In genomic region chr4:148139767-148140097, GRCm38 (mm10) we compare ENCODE assay signal across 8 mouse cellular contexts. TPM values are rescaled to one million over a fixed set of nuclear protein-coding genes. Genes with fewer than 3 reads are reported as not detected.
DNase-seq lines count a peak whose midpoint lies in the region; ATAC-seq lines count a peak whose summit lies in the region.

No protein-coding gene starts in this region.

- H3K4me1 ChIP-seq in erythroblast, embryonic 14.5 days (ENCODE audit: control insufficient read depth) = peaks cover 24% of the 10 kb centered on the region
- H3K4me1 ChIP-seq in forebrain, embryonic 16.5 days (replicated peaks; ENCODE audit: control insufficient read depth, insufficient read depth, low read length) = peaks cover 16% of the 10 kb centered on the region
- peaks cover 13% of the 10 kb centered on the region for H3K4me1 ChIP-seq in liver, embryonic 16.5 days (ENCODE audit: control insufficient read depth, low read depth, low read length)

- peaks cover 32% of the 10 kb centered on the region for H3K27me3 ChIP-seq in erythroblast, embryonic 14.5 days (ENCODE audit: control insufficient read depth)
- no peaks in the 10 kb centered on the region for H3K27me3 ChIP-seq in forebrain, embryonic 16.5 days (replicated peaks; ENCODE audit: control insufficient read depth, insufficient read depth, low read length)
- H3K27me3 ChIP-seq in liver, embryonic 16.5 days (ENCODE audit: control insufficient read depth, insufficient read depth, low read depth, low read length) = peaks cover 18% of the 10 kb centered on the region

- peak overlapping the region; percentile 95 for H3K27ac ChIP-seq in forebrain, embryonic 16.5 days (ENCODE audit: low read length)
- H3K27ac ChIP-seq in liver, embryonic 16.5 days (ENCODE audit: low read length) = peak overlapping the region; percentile 66; the same call in 1 of the 2 replicates

- peaks cover 15% of the 10 kb centered on the region for H3K36me3 ChIP-seq in erythroblast, embryonic 14.5 days (ENCODE audit: control insufficient read depth)
- 0 out of 2 replicates have a peak, but pooled peaks cover under 1% of the 10 kb centered on the region for H3K36me3 ChIP-seq in forebrain, embryonic 16.5 days (ENCODE audit: control insufficient read depth, insufficient read depth)
- H3K36me3 ChIP-seq in liver, embryonic 16.5 days (ENCODE audit: control insufficient read depth, insufficient read depth) = no peaks in the 10 kb centered on the region

- under 1% methylated on average over 12 of the region's 12 CpGs for WGBS in forebrain, embryonic 16.5 days
- WGBS in liver, embryonic 16.5 days (ENCODE audit: insufficient replicate concordance) = under 1% methylated on average over 12 of the region's 12 CpGs

- H3K4me3 ChIP-seq in erythroblast, embryonic 14.5 days (replicated peaks) = peak overlapping the region; percentile 73
- H3K4me3 ChIP-seq in forebrain, embryonic 16.5 days (replicated peaks; ENCODE audit: low read length) = peak overlapping the region; percentile 89
- peak overlapping the region; percentile 79 for H3K4me3 ChIP-seq in liver, embryonic 16.5 days (ENCODE audit: low read depth, low read length)

- no peak; the same call in 1 of the 2 replicates for ATAC-seq in erythroblast, adult 5-6 weeks (replicated peaks; ENCODE audit: low FRiP score, poor library complexity, severe bottlenecking)
- ATAC-seq in CD4-positive, CD25-positive, alpha-beta regulatory T cell, adult 4 months = peak; percentile 42
- ATAC-seq in forebrain, embryonic 16.5 days = peak; percentile 16; the same call in 1 of the 2 replicates
- peak; percentile 0; the same call in 1 of the 2 replicates for ATAC-seq in liver, embryonic 16.5 days (ENCODE audit: low read depth)

- DNase-seq in cerebellum, postnatal 36 days = no peak
- DNase-seq in gastrocnemius, postnatal 25 days = no peak
- DNase-seq in kidney, adult 8-10 months = no peak

- H3K9ac ChIP-seq in forebrain, embryonic 16.5 days (replicated peaks; ENCODE audit: low read depth, low read length) = peak overlapping the region; percentile 75
- peak overlapping the region; percentile 65 for H3K9ac ChIP-seq in liver, embryonic 16.5 days (ENCODE audit: low read depth, low read length)

- H3K9me3 ChIP-seq in erythroblast, embryonic 14.5 days (ENCODE audit: control insufficient read depth, low read length) = no peaks in the 10 kb centered on the region
- H3K9me3 ChIP-seq in forebrain, embryonic 16.5 days (ENCODE audit: control insufficient read depth, low read length) = no peaks in the 10 kb centered on the region
- H3K9me3 ChIP-seq in liver, embryonic 16.5 days (replicated peaks; ENCODE audit: control insufficient read depth, low read length) = no peaks in the 10 kb centered on the region

- H3K4me2 ChIP-seq in forebrain, embryonic 16.5 days (ENCODE audit: low read length) = peak overlapping the region; percentile 96
- peak overlapping the region; percentile 96 for H3K4me2 ChIP-seq in liver, embryonic 16.5 days (ENCODE audit: low read depth, low read length)

RNA-seq across cellular contexts. Expression of gene Draxin, which starts 9.2 kb away (rescaled TPM):
- polyA plus RNA-seq in erythroblast, embryonic 14.5 days (2012) = 0.01 TPM in 1 of 2 replicates, not detected in the other
- total RNA-seq in erythroblast, adult 5-6 weeks (2015; ENCODE audit: low replicate concordance) = 0.42 TPM in 1 of 2 replicates, not detected in the other
- 0.84 TPM in 1 of 2 replicates, not detected in the other for total RNA-seq in erythroblast, adult 5-6 weeks (2017; ENCODE audit: low replicate concordance)
- not detected for polyA plus RNA-seq in CD4-positive, CD25-positive, alpha-beta regulatory T cell, adult 4 months (2017; shearing (Covaris generic))
- polyA plus RNA-seq in forebrain, embryonic 16.5 days (2015; fragmentation: Nextera tagmentation; extraction: Ambion mirVana) = 22.7 and 23.5 TPM in 2 replicates
- polyA plus RNA-seq in liver, embryonic 16.5 days (2015; fragmentation: Nextera tagmentation; extraction: Ambion mirVana) = 0.04 TPM in 2 replicates
- not detected for total RNA-seq in gastrocnemius, postnatal 25 days (2021)

RNA-seq across cellular contexts. Expression of gene Mad2l2, which starts 9.5 kb away (rescaled TPM):
- 2.9 and 3.8 TPM in 2 replicates for polyA plus RNA-seq in erythroblast, embryonic 14.5 days (2012)
- 7.3 and 8.6 TPM in 2 replicates for total RNA-seq in erythroblast, adult 5-6 weeks (2015; ENCODE audit: low replicate concordance)
- 3.4 and 7.1 TPM in 2 replicates for total RNA-seq in erythroblast, adult 5-6 weeks (2017; ENCODE audit: low replicate concordance)
- polyA plus RNA-seq in CD4-positive, CD25-positive, alpha-beta regulatory T cell, adult 4 months (2017; shearing (Covaris generic)) = 10 to 100 TPM; 35.8 to 41.2 TPM
- 127 TPM in 2 replicates for polyA plus RNA-seq in forebrain, embryonic 16.5 days (2015; fragmentation: Nextera tagmentation; extraction: Ambion mirVana)
- 12.4 and 13.9 TPM in 2 replicates for polyA plus RNA-seq in liver, embryonic 16.5 days (2015; fragmentation: Nextera tagmentation; extraction: Ambion mirVana)
- 10 to 100 TPM; 10.2 to 11.0 TPM for total RNA-seq in gastrocnemius, postnatal 25 days (2021)

RNA-seq across cellular contexts. Expression of gene Fbxo6, which starts 12.2 kb away (rescaled TPM):
- 2.6 and 2.7 TPM in 2 replicates for polyA plus RNA-seq in erythroblast, embryonic 14.5 days (2012)
- total RNA-seq in erythroblast, adult 5-6 weeks (2015; ENCODE audit: low replicate concordance) = 2.7 and 3.3 TPM in 2 replicates
- total RNA-seq in erythroblast, adult 5-6 weeks (2017; ENCODE audit: low replicate concordance) = 1.3 and 2.8 TPM in 2 replicates
- 10 to 100 TPM; 44.1 to 56.6 TPM for polyA plus RNA-seq in CD4-positive, CD25-positive, alpha-beta regulatory T cell, adult 4 months (2017; shearing (Covaris generic))
- 14.4 and 17.7 TPM in 2 replicates for polyA plus RNA-seq in forebrain, embryonic 16.5 days (2015; fragmentation: Nextera tagmentation; extraction: Ambion mirVana)
- polyA plus RNA-seq in liver, embryonic 16.5 days (2015; fragmentation: Nextera tagmentation; extraction: Ambion mirVana) = 10.6 and 11.4 TPM in 2 replicates
- 10 to 100 TPM; 28.8 to 29.8 TPM for total RNA-seq in gastrocnemius, postnatal 25 days (2021)

RNA-seq across cellular contexts. Expression of gene Fbxo44, which starts 20.6 kb away (rescaled TPM):
- 0.08 and 0.09 TPM in 2 replicates for polyA plus RNA-seq in erythroblast, embryonic 14.5 days (2012)
- total RNA-seq in erythroblast, adult 5-6 weeks (2015; ENCODE audit: low replicate concordance) = not detected in 2 replicates
- 0.43 TPM in 1 of 2 replicates, not detected in the other for total RNA-seq in erythroblast, adult 5-6 weeks (2017; ENCODE audit: low replicate concordance)
- polyA plus RNA-seq in CD4-positive, CD25-positive, alpha-beta regulatory T cell, adult 4 months (2017; shearing (Covaris generic)) = 1 to 10 TPM; 2.2 to 2.6 TPM
- polyA plus RNA-seq in forebrain, embryonic 16.5 days (2015; fragmentation: Nextera tagmentation; extraction: Ambion mirVana) = 60.3 and 67.1 TPM in 2 replicates
- polyA plus RNA-seq in liver, embryonic 16.5 days (2015; fragmentation: Nextera tagmentation; extraction: Ambion mirVana) = 0.63 and 0.71 TPM in 2 replicates
- total RNA-seq in gastrocnemius, postnatal 25 days (2021) = 1 to 10 TPM; 6.4 to 7.1 TPM

RNA-seq across cellular contexts. Expression of gene Fbxo2, which starts 20.7 kb away (rescaled TPM):
- not detected in 2 replicates for polyA plus RNA-seq in erythroblast, embryonic 14.5 days (2012)
- not detected in 2 replicates for total RNA-seq in erythroblast, adult 5-6 weeks (2015; ENCODE audit: low replicate concordance)
- not detected in 2 replicates for total RNA-seq in erythroblast, adult 5-6 weeks (2017; ENCODE audit: low replicate concordance)
- polyA plus RNA-seq in CD4-positive, CD25-positive, alpha-beta regulatory T cell, adult 4 months (2017; shearing (Covaris generic)) = not detected
- 4.3 and 4.7 TPM in 2 replicates for polyA plus RNA-seq in forebrain, embryonic 16.5 days (2015; fragmentation: Nextera tagmentation; extraction: Ambion mirVana)
- not detected in 2 replicates for polyA plus RNA-seq in liver, embryonic 16.5 days (2015; fragmentation: Nextera tagmentation; extraction: Ambion mirVana)
- under 1 TPM in 1 of 2 experiments, not detected in 1; 0.28 TPM for total RNA-seq in gastrocnemius, postnatal 25 days (2021)

Comparison
In these comparisons a context has a peak if more than half of its experiments do, and no peak if none do; other contexts are left out.
1. RNA of gene Draxin, which starts 9.2 kb away (polyA plus RNA-seq): 22.7 to 23.5 TPM in forebrain, embryonic 16.5 days; 0.04 TPM in liver, embryonic 16.5 days, 0.01 TPM in erythroblast, embryonic 14.5 days and not detected in CD4-positive, CD25-positive, alpha-beta regulatory T cell, adult 4 months; every median in the first group is over 10 times any median in the second.
2. Peak in every context shown above with its lines, with median percentiles within 50 percentile points of each other: H3K4me3 ChIP-seq.